Mouse (Mus musculus) neural tube, embryonic 10.5 days (tissue): ENCODE measurements around the gene Dnajc28.

Source experiments
- DNase-seq: peaks from one replicate; pipeline ENCODE4 v3.0.0-alpha.2; 2017; ENCODE audit warnings: low spot score; ENCODE audit errors: extremely low spot score

Dnajc28 gene

DNA sequence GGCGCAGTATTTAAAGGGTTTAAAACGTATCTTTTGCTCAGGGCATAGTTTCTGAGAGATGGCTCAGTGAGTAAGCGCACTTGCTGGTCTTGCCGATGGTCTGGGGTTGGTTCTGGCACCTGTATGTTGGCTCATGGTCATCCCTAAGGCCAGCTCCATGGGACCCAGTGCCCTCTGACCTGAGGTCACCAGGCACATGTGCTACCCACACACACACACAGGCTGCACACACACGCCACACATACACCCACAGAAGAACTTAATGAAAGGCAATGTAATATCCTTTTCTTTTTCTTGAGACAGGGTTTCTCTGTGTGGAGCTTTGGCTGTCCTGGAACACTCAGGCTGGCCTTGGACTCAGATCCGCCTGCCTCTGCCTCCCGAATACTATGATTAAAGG is 14.1 kb upstream of the Dnajc28 start:
- DNase-seq: no peak

- no peak for DNase-seq
Measured at GRCm38 (mm10) chr16:91632439-91632838, 13.6 kb upstream of the Dnajc28 start.

DNA sequence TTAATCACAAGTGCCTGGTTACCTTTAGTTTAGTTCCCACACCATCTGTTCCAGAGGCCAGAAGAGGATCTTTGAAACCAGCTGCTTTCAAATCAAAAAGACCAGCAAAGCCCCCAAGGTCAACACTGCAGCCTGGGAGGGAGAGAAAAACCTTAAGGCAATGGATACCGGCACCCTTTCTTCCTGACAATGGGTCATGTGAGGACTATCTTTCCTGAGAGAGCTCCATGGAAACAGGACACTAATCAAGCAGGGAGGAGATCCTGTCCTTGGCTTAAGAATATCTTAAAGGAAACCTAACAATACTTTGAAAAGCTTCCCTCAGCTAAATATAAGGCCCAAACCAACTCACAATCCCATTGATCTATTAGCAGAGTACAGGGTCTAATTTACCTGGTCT is 11.8 kb upstream of the Dnajc28 start:
- no peak for DNase-seq

DNA sequence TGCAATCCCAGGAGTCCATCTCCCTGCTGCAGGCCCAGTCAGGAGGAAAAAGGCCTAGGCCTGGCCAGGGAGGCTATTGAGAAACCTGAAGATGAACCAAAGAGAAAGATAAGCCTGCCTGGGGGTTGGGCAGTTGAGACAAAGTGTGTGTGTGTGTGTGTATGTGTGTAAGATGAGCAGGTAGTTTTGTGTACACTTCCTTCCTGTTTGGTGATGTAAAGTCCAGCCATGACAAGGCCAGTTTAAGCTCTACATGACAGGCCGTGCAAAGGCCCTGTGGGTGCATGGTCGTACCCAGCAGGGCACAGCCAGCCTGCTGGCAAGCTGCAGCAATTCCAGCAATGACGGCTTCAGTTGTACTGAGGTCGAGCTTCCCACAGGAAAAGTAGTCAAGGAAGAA is 10.9 kb upstream of the Dnajc28 start:
- no peak for DNase-seq

DNA sequence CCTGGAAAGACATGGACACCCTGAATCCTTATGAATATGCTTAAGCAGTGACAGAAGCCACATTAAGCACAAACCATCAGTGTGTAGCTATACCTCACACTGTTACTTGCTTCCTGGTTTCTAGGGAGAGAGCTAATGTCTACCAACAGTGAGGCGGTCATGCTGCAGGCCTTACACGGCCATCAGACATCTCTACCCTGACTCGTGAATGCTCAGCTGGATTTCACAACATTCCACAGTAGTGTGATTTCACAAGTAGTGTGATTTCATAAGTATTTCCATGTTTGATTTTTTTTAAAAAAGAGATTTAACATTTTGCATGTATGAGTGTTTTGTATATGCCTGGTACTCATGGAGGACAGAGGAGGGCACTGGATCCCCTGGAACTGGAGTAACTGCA is 9.8 kb upstream of the Dnajc28 start:
- DNase-seq: no peak

DNA sequence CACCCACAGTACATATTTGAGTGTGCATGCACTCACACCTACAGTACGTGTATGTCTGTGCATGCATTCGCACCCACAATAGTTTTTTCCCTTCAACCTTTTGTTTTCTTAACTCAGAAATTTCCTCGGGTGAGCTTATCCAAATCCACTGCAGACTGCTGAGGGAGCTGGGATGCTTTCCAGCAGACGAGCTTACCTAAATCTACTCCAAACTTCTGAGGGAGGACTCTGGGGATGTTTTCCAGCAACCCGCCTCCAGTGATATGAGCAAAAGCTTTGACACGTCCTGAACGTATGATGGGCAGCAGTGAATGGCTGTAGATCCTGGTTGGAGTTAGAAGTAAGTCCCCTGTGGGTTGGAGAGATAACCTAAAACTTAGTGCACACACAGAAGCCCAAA is 9.0 kb upstream of the Dnajc28 start:
- DNase-seq: no peak

- DNase-seq: no peak
Measured at GRCm38 (mm10) chr16:91623074-91623473, 4.2 kb upstream of the Dnajc28 start.

DNA sequence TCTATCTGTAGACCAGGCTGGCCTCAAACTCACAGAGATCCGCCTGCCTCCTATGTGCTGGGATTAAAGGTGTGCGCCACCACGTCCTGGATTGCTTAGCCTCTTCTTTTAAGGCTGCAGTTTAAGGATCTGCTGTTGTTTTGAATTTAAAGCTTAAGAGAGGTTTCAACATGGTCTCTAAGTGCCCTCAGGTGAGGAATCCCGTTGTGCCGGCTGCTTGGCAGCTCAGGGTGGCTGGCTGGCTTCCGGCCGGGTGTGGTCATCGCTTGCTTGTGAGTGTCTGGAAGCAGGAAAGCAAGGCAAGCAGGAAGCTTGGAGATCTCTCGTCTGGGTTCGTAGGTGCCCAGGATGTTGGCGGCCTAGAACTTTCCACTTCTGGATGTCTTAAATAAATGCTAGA is 2.2 kb upstream of the Dnajc28 start:
- no peak for DNase-seq

GRCm38 (mm10) chr16:91620185-91620584 is 1.4 kb upstream of the Dnajc28 start:
- no peak for DNase-seq

- no peak for DNase-seq
Measured at GRCm38 (mm10) chr16:91614552-91614951, 4.3 kb downstream of the Dnajc28 start.

DNA sequence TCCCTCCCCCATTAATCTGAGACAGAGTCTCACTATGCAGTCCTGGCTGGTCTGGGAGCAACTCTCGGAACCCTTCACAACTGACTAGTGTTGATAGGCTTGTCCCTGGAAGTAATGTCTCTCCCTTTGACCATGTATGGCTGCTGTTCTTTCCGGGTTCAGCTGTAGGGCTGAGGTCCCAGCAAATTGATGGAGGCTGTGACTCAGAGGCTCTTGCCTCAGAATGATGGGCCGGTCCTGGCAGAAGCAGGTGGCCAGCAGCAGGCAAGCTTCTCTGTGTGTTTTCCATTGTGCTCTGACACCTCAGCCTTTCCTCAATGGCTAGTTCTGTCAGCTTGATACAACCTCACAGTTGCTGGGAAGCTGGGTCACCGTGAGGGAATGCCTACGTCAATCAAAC is 6.3 kb downstream of the Dnajc28 start:
- no peak for DNase-seq

DNA sequence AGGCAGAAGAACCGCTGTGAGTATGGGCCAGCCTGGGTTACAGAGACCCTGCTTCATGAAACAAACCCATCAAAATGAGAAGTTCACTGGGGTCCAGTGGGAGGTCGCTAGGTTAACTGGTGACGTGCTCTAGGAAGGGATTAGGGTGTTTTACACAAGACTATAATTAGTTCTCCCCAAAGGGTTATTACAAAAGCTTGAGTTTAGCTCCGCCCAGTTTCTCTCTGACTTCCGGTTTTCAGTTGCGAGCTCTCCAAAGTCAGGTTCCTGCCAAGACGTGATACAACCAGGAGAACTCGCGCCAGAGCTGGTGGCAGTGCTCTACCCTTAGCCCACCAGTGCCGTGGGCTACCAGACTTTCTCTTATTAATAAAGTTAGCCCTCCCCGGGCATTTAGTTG is 7.6 kb downstream of the Dnajc28 start:
- no peak for DNase-seq

DNA sequence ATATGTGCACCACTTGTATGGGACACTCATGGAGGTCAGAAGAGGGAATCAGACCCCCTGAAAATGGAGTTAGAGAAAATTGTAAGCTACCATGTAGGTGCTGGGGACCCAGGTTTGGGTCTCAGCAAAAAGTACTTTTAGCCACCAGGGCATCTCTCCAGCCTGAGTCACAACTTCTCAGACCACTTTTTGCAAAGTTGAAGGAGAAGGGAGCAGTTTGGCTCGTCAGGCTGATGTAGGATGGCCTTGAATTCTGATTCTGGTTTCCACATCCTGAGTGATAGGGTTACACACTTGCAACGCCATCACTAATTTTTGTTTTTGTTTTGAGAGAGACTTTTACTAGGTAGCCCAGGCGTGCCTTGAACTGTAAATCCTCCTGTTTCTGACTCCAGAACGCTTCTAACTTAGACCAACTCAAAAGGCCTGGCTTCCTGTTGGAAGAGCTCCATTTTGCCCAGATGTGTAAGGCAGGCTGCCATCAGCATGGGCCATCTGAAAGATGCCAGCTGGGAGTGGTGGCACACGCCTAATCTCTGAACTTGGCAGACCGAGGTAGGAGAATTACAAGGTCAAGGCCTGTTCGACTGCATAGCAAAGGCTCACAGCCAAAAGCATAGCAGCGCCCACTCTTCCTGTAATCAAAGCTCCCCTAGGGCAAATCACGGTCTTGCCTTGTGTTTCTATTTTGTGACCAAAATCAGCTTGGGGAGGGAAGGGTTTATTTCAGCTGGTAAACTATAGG is 9.2 kb downstream of the Dnajc28 start:
- no peak for DNase-seq

GRCm38 (mm10) chr16:91606958-91607357 is 11.9 kb downstream of the Dnajc28 start:
- DNase-seq: no peak

GRCm38 (mm10) chr16:91605156-91605555 is 13.7 kb downstream of the Dnajc28 start:
- no peak for DNase-seq

DNA sequence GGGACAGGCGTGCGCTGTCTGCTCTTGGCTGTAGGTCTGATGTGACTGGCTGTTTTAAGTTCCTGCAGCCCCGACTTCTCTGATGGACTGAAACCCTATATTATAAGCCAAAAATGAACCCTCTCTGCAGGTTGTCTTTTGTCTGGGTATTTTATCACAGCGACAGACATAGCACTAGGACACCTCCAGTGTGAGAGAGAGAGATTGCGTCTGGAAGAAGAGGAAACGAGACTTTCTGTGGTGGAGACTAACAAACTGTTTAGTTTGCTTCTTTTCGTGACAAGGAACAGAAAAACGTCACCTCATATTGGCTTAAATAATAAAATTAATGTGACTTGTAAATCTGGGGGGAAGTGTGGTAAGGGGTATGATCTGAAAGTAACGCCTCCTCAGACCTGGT is 17.1 kb downstream of the Dnajc28 start:
- no peak for DNase-seq

DNA sequence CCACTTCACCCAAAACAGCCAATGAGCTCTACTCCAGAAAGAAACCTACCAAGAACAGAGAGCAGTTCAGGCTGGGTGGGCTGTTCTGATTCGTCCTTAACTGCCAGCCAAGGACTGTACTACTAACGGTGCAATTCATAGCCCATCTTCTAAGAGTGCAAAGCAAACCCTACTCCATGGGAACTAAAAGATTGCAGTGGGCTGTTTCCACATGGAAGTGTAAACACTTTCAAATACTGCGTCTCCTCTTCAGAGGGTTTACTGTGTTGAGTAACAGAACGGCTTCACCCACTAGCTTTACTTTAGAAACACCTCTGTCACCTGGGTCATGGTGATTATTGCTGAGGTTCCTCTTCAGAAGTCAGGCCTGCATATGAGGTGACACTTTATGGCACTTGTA is 17.7 kb downstream of the Dnajc28 start:
- DNase-seq: no peak

DNA sequence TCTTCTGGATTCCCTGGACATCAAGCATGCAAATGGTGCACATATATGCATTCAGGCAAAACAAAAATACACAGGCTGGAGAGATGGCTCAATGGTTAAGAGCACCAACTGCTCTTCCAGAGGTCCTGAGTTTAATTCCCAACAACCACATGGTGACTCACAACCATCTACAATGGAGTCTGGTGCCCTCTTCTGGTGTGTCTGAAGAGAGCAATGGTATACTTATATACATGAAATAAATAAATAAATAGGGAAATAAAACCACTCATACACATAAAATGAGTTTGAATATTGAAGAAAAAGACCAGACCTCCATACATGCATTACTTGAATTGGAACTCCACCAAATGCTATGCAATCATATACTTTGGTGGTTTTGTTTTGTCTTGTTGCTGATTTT is 19.6 kb downstream of the Dnajc28 start:
- DNase-seq: no peak

- DNase-seq: peak; percentile 96
Measured at GRCm38 (mm10) chr16:91597672-91598010, 21.2 kb downstream of the Dnajc28 start, which contains the start of gene Tmem50b. Gene Tmem50b, minus strand, starts transcription at chr16:91597800.

DNA sequence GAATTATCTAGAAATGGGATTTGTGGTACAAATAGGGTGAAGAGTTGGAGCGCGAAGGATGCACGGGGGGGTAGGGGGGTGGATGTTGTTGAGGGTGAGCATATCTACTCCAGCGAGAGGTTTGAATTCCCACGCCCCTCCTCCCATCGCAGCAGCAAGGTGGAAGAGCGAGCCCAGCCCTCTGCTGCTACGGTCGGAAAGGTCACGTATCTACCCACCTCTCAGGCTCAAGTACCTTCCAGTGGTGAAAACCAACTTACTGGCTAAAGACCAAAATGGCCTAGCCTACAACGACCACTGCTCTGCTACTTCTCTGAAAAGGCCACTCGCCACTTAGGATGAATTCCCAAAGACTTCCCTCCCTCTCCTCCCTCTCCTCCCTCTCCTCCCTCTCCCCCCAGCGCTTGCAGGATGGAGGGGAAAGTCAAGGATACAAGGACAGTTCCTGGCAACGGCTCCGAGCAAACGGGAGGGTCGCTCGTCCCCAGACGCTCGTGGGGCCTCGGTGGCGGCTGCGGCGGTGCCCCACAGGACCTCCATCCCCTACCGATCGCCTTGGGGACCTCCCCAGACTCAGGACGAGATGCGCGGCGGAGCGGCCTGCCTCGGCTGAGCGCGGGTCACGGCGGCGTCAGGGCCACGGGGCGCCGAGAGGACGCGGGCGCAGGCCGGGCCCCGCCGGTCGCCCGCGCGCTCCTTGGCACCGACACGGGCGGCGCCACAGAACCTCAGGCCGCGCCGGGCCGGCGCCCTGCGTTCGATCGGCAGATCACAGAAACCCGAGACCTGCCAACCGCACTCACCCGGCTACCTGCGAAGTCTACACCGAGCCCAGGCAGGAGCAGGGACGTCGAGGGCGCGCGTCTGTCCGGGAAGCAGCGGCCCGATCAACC is 21.8 kb downstream of the Dnajc28 start:
- DNase-seq: peak; percentile 73

- DNase-seq: no peak
Measured at GRCm38 (mm10) chr16:91596397-91596778, 22.4 kb downstream of the Dnajc28 start.

DNA sequence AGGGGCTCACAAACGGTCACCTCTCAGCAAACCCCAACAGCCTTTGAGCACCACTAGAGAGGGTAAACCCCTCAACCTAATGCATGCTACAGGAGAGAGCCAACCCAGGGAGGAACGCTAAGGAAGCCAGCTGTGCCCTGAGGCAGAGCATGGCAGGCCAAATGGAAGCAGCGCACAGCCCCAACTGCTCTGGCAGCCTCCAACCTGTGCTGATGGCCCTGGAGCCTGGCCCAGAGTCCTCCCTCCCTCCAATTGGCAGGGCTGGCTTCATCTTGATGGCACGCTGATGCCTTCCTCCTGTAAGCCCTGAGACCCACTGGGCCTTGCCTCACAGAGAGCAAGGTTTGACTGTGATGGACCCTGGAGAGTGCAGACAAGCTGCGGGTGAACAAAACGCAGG is 23.8 kb downstream of the Dnajc28 start:
- DNase-seq: no peak

- DNase-seq: no peak
Measured at GRCm38 (mm10) chr16:91593262-91593661, 25.6 kb downstream of the Dnajc28 start.
